Mouse (Mus musculus) testis, adult 2 months (tissue): ENCODE measurements around the gene Zfp13.

Experiments
- CTCF ChIP-seq: fragments of 200-500 bp; IDR thresholded peaks from 2 replicates; pipeline ENCODE4 v1.5.1; 2012; ENCODE audit warnings: low read depth, mild to moderate bottlenecking, inconsistent platforms, low read length, moderate library complexity; ENCODE audit not compliant: control insufficient read depth, insufficient read depth, insufficient replicate concordance
- POLR2A ChIP-seq: fragments of 200-500 bp; IDR thresholded peaks from 2 replicates; pipeline ENCODE4 v1.6.1; 2012; ENCODE audit warnings: low read depth, mild to moderate bottlenecking, inconsistent platforms, low read length, moderate library complexity; ENCODE audit not compliant: control insufficient read depth

DNA sequence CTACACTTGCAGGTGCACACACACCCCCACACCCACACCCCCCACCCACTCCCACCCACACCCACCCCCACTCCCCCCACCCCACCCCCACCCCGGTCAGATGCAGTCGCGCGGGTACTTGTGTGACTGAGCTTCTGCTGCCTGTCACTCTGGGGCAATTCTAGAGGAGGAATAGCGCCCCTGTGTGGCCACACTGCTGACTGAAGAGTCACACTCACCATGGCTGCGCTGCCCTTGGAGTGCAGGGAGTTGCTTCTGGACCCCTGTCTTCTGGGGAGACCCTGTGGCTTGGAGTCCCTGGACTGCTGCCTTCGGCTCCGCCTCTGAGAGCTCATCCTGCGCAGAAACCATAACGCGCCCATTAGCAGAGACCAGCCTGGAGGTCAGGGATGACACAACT is 39.5 kb downstream of the Zfp13 start:
- peak; percentile 42; the same call in 1 of the 2 replicates for TF ChIP-seq CTCF
- TF ChIP-seq POLR2A, result no peak
